Mouse (Mus musculus) liver, embryonic 14.5 days (tissue): ENCODE data around the gene Reg3b.
"Not testable (repeated sequence)": the region's sequence is repeated elsewhere in the genome, so short reads cannot be mapped to it uniquely, and the experiment has no call there.

ENCODE experiments used
- CTCF ChIP-seq: IDR thresholded peaks from 2 replicates; pipeline ENCODE4 v1.5.1; 2016; ENCODE audit warnings: antibody characterized with exemption, low read depth, control low read depth
- EP300 ChIP-seq: IDR thresholded peaks from 2 replicates; pipeline ENCODE4 v1.6.1; 2016; ENCODE audit warnings: antibody characterized with exemption, low read depth

DNA sequence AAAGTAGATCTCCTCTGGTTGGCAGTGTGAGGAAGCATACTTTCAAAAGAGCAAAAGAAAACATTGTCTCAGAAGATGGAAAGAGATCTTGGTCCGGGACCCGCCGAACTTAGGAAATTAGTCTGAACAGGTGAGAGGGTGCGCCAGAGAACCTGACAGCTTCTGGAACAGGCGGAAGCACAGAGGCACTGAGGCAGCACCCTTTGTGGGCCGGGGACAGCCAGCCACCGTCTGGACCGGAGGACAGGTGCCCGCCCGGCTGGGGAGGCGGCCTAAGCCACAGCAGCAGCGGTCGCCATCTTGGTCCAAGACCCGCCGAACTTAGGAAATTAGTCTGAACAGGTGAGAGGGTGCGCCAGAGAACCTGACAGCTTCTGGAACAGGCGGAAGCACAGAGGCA, 24.9 kb downstream of the Reg3b start, which contains the start of gene Reg2:
- TF ChIP-seq EP300, CTCF: not testable (repeated sequence)
